Mouse (Mus musculus): ENCODE results near the gene Stard13.

The Stard13 gene

DNA sequence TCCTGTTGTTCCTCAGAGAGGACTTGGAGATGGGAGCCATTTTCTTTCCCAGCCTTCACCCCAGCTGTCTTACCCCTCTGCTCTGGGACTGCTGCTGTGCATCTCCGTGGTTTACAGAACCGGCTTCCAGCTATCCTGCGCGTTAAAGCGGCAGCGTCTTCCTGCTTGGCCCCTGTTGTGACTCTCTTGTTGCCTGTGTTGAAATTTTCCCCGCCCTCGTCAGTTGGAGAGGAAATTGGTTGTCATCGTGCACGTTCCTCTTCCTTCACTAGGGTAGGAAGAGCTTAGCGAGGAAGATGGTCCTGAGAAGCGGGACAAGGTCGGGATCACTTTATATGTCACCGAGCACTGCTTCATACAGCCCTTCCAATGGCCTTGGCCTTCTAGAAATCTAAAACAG, 212.8 kb downstream of the Stard13 start:
- DNase-seq (ENCODE audit: low read depth) = no peak

DNA sequence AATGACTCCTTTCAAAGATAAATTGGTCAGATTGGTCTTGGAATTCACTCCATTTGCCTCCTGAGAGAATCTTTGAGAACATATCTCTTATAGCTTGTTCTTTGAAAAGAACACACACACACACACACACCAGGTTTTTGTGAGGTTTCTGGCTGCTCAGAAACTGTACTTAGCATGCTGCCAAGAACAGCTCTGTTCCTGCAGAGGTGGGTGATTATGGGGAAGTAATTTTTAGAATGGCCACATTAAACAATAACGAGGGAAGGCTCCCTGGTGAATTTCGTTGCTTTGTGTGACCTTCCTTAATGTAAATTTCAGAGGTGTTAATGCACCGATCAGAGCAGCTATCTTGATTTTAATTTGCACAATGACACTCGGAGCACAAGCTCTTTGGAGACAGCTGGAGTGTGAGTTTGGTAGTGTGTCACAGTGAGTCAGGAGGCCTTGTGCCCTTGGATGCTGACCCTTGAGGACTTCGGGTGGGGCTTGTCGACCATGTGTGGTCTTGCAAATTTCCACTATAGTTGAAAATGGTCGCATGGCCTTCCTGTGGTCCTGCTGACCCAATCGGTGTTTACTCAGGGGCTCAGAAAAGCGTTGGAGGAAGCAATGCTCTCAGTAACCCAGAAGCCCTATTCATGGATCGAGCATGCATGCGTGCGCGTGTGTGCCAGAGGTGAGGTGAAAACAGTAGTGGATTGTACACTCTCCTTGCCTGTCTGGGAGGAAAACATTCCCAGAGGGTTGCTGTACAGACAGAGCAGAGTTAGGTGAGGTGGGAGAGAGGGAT, 213.4 kb downstream of the Stard13 start:
- no peak for DNase-seq (ENCODE audit: low read depth)

DNA sequence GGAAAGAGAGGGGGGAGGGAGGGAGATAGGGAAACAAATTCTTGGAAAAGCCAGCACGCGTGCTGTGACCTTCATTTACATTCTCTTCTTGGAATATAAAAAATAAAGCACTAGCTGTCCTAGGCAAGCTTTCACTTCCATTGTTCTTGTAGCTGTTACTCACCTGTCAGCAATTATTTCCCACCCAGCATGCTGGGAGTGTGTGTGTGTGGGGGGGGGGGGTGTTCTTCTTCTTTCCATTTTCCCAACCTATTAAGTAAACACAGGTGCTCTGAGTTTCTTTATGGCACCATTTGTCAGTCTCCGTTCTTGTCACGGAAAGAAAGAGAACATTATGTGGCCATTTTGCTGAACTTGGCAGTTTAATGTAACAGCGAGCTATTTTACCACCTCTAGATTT, 214.7 kb downstream of the Stard13 start:
- DNase-seq (ENCODE audit: low read depth) = no peak

DNA sequence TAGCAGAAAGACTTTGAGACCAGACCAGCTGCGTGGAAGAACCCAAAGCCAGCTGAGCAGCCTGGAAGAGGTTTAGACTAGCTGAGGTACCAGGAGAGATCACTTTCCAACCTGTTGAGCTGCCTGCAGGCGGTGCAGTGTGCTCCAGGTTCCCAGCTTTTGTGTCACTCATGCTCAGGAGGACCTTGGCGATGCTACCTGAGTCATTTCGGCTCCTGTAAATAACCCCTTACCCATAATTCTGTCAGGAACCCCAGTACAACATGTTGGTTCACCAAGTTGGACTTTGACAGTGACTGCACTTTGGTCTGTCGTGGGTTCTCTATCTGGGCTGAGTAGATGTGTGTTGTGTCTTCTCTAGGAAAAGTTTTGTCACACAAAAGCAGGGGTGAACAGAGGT, 215.2 kb downstream of the Stard13 start:
- DNase-seq (ENCODE audit: low read depth) = no peak

DNA sequence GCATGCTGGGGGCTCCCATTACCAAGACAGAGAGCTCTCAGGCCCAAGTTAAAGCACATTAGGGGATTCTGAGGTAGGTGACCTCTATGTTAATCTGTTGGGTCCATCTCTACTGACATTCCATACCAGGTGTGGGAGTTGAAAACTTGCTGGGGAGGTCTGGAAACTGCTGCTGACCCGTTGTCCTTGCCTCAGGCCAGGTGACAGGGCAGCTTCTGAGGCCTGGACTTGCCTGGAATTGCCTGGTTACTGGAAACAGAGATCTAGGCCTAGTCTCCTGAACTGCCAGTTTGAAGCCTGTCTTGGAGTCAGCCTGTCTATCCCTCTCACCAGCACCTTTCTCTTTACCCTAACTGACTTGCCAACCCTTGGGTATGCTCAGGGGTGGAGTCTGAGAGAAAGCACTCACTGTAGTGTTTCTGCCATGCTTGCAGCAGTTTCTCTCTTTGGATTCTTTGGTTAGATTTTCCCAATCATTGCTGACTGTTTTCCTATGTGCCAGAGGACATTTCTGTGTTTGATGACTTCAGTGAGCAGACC, 229.3 kb downstream of the Stard13 start:
- no peak for DNase-seq (ENCODE audit: low read depth)

DNA sequence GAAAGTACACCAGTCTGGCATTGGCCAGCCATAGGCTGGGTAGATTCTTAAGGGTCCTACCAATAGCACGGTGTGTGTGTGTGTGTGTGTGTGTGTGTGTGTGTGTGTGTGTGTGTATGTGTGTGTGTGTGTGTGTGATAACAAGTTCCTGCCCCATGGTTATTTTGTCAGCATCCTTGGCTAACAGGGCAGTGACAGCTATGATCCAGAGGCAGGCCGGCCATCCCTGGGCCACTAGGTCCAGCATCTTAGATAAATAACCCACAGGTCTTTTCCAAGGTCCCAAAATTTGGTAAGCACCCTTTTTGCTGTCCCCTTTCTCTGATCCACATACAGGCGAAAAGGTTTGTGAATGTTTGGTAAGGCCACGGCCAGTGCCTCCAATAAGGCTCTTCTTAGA, 231.6 kb downstream of the Stard13 start:
- DNase-seq (ENCODE audit: low read depth) = no peak

DNA sequence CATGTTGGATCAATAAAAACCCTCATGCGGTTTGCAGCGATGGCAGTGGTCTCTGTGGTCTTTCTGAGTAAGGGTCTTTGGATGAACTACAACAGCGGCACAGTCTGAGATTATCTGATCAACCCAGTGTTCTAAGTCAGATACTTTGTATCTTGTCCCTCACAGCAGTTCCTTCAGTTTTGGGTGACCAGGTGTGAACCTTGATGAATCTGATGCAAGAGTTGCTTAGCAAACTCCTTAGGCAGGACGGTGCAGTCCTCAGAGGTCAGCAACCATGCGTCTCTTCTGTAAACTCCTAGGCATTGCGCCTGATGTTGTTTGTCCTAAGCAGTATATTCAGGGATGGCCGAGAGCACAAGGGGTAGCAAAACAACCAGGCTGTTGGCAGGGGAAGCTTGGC, 232.5 kb downstream of the Stard13 start:
- DNase-seq (ENCODE audit: low read depth) = no peak

DNA sequence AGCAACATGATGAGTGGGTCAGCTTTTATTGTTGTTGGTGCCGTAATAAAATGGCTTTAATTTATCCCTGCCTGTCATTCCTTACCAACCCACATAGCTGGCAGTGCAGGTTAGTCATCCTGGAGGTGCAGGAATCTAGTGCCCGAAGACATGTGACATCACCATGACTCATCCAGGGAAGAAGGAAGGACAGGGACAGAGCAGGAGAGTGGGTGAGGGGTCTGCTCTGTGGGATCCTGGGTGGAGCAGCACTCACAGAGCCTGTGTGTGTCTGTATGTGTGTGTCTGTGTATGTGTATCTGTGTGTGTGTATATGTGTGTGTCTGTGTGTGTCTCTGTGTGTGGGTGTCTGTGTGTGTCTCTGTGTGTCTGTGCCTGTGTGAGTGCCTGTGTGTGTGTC, 237.1 kb downstream of the Stard13 start:
- DNase-seq (ENCODE audit: low read depth) = no peak

DNA sequence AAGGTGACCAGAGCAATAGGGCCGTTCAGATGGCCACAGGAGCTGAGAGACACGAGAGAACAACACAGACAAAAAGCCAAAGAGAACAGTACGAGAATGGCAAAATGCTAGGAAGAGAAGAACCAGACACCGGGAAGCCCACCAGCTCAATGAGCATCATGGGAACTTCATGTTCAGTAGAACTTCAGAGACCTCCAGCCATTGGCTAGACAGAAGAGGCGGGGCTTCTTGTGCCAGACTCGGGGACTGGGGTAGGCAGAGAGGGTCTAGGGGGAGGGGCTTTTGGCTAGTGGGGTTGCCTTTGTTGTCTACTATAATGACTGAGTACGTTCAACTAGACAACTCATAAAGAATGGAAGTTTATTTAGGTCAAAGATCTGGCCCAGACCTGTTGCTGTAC, 239.5 kb downstream of the Stard13 start:
- DNase-seq (ENCODE audit: low read depth) = no peak

Measured in naive thymus-derived CD4-positive, alpha-beta T cell, adult 2 months (primary cell).